Mouse (Mus musculus) ES-E14 (cell line): ENCODE measurements at regions not wholly inside any gene's neighbourhood (a gene's known extent, or its start where the extent isn't known, plus 50 kb on each side); places are given as distances from the start of the nearest gene placed in this dataset.

ENCODE experiments used
- DNase-seq: peaks from one replicate; pipeline ENCODE4 v3.0.0-alpha.2; 2013; ENCODE audit warnings: low read depth, low spot score
- H3K27ac ChIP-seq: 2 replicates; pipeline ENCODE4 v1.5.1; 2012; ENCODE audit warnings: low read depth, mild to moderate bottlenecking, low read length, moderate library complexity, mixed read lengths; ENCODE audit not compliant: poor library complexity, insufficient read depth, severe bottlenecking
- H3K36me3 ChIP-seq: 2 replicates; pipeline ENCODE4 v1.6.1; 2012; ENCODE audit warnings: mild to moderate bottlenecking, low read length, moderate library complexity, mixed read lengths; ENCODE audit not compliant: control insufficient read depth, poor library complexity, insufficient read depth, severe bottlenecking
- H3K4me1 ChIP-seq, 2 experiments: fragments of 150-350 bp in 1 of 2; sonication (generic) in 1 of 2; 2 replicates each; pipeline ENCODE4 v1.6.1; 2012; ENCODE audit warnings: low read length in 2 of 2, mild to moderate bottlenecking in 1 of 2, mixed read lengths in 1 of 2; ENCODE audit not compliant: control insufficient read depth in 2 of 2, insufficient read depth in 2 of 2, poor library complexity in 1 of 2
- H3K4me3 ChIP-seq, 2 experiments: fragments of 150-350 bp in 1 of 2; sonication (generic) in 1 of 2; 2 replicates each; pipeline ENCODE4 v1.5.1; 2012; ENCODE audit warnings: low read length in 2 of 2, low read depth in 1 of 2, mild to moderate bottlenecking in 1 of 2, mixed read lengths in 1 of 2; ENCODE audit not compliant: insufficient read depth in 1 of 2, poor library complexity in 1 of 2, severe bottlenecking in 1 of 2
- H3K9ac ChIP-seq: 2 replicates; pipeline ENCODE4 v1.6.1; 2012; ENCODE audit warnings: low read depth, mild to moderate bottlenecking, low read length, mixed read lengths; ENCODE audit not compliant: poor library complexity, insufficient read depth, severe bottlenecking
- H3K9me3 ChIP-seq: fragments of 150-350 bp; sonication (generic); 2 replicates; pipeline ENCODE4 v1.6.1; 2012; ENCODE audit warnings: low read depth, mild to moderate bottlenecking, low read length; ENCODE audit not compliant: control insufficient read depth, insufficient read depth
- CHD2 ChIP-seq: IDR thresholded peaks from 2 replicates; pipeline ENCODE4 v1.6.1; 2014; ENCODE audit warnings: mild to moderate bottlenecking, low read depth, low read length, inconsistent platforms
- HCFC1 ChIP-seq: IDR thresholded peaks from 2 replicates; pipeline ENCODE4 v1.6.1; 2012; ENCODE audit warnings: low read length, inconsistent platforms, borderline replicate concordance; ENCODE audit not compliant: insufficient read depth
- MAFK ChIP-seq: IDR thresholded peaks from 2 replicates; pipeline ENCODE4 v1.6.1; 2014; ENCODE audit warnings: mild to moderate bottlenecking, low read depth, low read length, inconsistent platforms; ENCODE audit not compliant: insufficient read depth
- ZC3H11A ChIP-seq: IDR thresholded peaks from 2 replicates; pipeline ENCODE4 v1.6.1; 2012; ENCODE audit warnings: low read depth, mild to moderate bottlenecking, inconsistent platforms, low read length, borderline replicate concordance
- ZNF384 ChIP-seq: IDR thresholded peaks from 2 replicates; pipeline ENCODE4 v1.6.1; 2012; ENCODE audit warnings: low read depth, low read length, inconsistent platforms
- in situ Hi-C, 2 experiments: fragments of 600-800 bp; cut with MboI; formaldehyde crosslinking; loops; one replicate each; pipeline ENCODE4 v1.15.1; 2025; ENCODE audit warnings: low sequenced_read_pairs in 2 of 2, inconsistent platforms in 1 of 2; ENCODE audit not compliant: unreplicated experiment in 2 of 2

DNA sequence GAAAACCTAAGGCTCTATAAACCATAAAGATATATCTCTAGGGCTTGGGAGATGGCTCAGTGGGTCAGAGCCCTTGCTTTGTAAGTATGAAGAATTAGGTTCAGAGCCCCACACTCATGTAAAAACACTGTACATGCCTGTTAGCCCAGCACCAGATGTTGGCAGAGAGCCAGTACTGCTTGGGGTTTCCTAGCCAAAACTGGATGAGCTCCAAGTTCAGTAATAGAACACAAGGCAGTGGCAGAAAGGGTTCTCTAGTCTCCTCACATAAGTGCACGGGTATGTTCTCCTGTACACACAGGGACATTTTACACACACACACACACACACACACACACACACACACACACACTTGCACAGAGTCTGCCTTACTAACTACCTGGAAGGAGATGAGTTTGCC, 95.1 kb upstream of the Serpine2 start:
- Histone ChIP-seq H3K4me1 (no peaks in the 10 kb centered on the region), H3K9ac (no peak overlapping the region), H3K9me3 (no peaks in the 10 kb centered on the region), H3K4me3 (no peak overlapping the region), H3K27ac (no peak overlapping the region), H3K36me3 (no peaks in the 10 kb centered on the region)
- DNase-seq, result no peak
- TF ChIP-seq MAFK, result no peak
- no peak for TF ChIP-seq ZNF384
- no peak for TF ChIP-seq ZC3H11A
- TF ChIP-seq HCFC1, result no peak
- TF ChIP-seq CHD2, result no peak
- in situ Hi-C loops, result no loop called here

DNA sequence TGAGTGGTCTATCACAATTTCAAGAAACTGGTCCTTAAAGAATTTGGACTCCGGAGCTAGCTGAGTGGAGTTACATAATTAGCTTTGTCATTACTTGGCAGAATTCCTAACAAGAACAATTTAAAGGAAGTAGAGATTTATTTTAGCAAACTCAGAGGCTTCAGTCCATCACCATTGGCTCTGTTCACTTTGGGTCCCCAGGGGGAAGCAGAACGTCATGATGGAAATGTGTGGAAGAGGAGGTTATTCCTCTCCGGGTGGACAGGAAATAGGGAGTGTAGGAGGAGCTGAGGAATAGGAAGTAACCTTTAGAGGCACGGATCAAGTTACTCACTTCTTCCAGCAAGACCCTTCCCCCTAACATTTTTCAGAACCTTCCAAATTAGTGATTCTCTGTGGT, 83.3 kb upstream of the Serpine2 start:
- no peaks in the 10 kb centered on the region; the same call in 1 of the 2 replicates for H3K9me3 ChIP-seq
- H3K4me1 ChIP-seq, result no peaks in the 10 kb centered on the region
- H3K9ac ChIP-seq, result no peak overlapping the region
- no peak overlapping the region for H3K27ac ChIP-seq
- TF ChIP-seq ZC3H11A, result no peak
- no peak for TF ChIP-seq MAFK
- no peak for TF ChIP-seq CHD2
- no peak for TF ChIP-seq HCFC1
- no peak for TF ChIP-seq ZNF384
- no peak for DNase-seq
- H3K4me3 ChIP-seq, result no peak overlapping the region
- no peaks in the 10 kb centered on the region for H3K36me3 ChIP-seq
- in situ Hi-C loops, result no loop called here

DNA sequence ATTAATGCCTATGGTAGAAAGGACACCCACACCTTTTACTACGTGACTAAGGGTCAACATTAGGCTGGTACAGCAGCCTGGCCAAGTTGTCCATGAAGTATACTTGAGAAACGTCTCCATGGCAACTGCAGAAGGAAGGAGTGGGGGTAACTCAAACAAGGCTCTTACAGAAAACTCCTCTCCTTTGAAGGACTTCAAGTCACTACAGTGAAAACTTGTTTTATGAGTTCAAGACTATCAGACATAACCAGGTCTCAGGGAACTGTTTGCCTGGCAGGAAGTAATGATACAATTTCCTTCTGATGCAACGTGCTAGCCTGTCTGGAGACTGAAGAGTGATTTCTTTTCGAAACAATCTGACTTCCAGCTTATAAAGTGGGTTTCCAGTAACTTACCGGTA, 71.5 kb upstream of the Serpine2 start:
- TF ChIP-seq ZC3H11A (no peak), MAFK (no peak), HCFC1 (no peak), ZNF384 (no peak), CHD2 (no peak)
- in situ Hi-C loops, result no loop called here

DNA sequence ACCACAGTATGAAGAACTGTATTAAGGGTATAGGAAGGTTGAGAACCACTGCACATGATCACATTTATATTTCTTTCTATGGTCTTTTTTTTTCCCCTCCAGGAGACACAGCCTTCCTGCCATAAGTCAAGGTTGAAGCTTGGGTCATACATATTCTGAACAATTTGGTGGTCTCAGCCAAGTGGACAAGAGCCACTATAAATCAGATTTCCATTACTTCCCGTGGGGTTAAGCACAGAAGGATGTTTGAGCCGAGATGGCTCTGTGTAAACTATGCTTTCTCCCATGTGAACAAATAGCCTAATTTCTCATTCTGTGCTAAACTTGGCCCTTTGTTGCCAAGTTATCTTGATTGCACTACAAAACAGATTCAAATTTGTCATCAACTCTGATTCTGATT, 66.8 kb upstream of the Serpine2 start:
- TF ChIP-seq ZC3H11A, result no peak
- TF ChIP-seq CHD2, result no peak
- no peak for TF ChIP-seq HCFC1
- H3K9ac ChIP-seq, result no peak overlapping the region
- H3K36me3 ChIP-seq, result no peaks in the 10 kb centered on the region
- DNase-seq, result no peak
- H3K4me1 ChIP-seq, result no peaks in the 10 kb centered on the region
- in situ Hi-C loops, result no loop called here
- no peak overlapping the region for H3K27ac ChIP-seq
- H3K9me3 ChIP-seq, result no peaks in the 10 kb centered on the region
- no peak overlapping the region for H3K4me3 ChIP-seq

More for the DNA sequence above, 71.5 kb upstream of the Serpine2 start:
- no peak overlapping the region for H3K27ac ChIP-seq
- H3K9ac ChIP-seq, result no peak overlapping the region
- no peak overlapping the region for H3K4me3 ChIP-seq
- no peaks in the 10 kb centered on the region for H3K4me1 ChIP-seq
- peaks cover 7% of the 10 kb centered on the region; the same call in 1 of the 2 replicates for H3K9me3 ChIP-seq
- no peaks in the 10 kb centered on the region for H3K36me3 ChIP-seq
- no peak for DNase-seq

DNA sequence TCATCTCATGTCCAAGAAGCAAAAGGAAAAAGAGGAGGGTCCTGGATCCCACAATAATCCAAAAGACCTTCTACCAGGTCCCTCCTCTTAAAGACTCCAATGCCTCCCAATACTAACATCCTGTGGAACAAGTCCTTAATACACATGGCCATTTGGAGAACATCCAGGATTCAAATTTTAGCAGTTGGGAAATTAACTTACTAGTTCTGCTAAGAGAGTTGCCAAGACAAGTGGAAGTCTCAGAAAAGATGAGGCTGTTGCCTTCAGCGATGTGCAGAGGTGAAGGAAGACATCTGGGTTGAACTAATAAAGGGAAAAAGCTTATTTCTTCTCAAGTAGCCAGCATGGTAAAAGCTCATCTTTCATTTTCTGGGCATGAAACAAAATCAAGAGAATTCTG, 64.8 kb upstream of the Serpine2 start:
- TF ChIP-seq HCFC1 (no peak), ZC3H11A (no peak), ZNF384 (no peak)
- Histone ChIP-seq H3K4me1 (no peaks in the 10 kb centered on the region), H3K9me3 (no peaks in the 10 kb centered on the region), H3K27ac (no peak overlapping the region), H3K4me3 (no peak overlapping the region), H3K9ac (no peak overlapping the region), H3K36me3 (no peaks in the 10 kb centered on the region)
- in situ Hi-C loops, result no loop called here
- DNase-seq, result no peak
